Mouse (Mus musculus) lung, postnatal 0 days (tissue): Measurements from ENCODE around the gene Tnfrsf19.
A peak's percentile ranks its signal among the peaks of the same experiment; 100 is the strongest.

Experiments used
- CTCF ChIP-seq: IDR thresholded peaks from 2 replicates; pipeline ENCODE4 v1.5.1; 2016; ENCODE audit warnings: antibody characterized with exemption, mild to moderate bottlenecking
- EP300 ChIP-seq: IDR thresholded peaks from 2 replicates; pipeline ENCODE4 v1.6.1; 2016; ENCODE audit warnings: antibody characterized with exemption, mild to moderate bottlenecking, control low read depth

GRCm38 (mm10) chr14:60993506-60993905, 52.8 kb downstream of the Tnfrsf19 start:
- TF ChIP-seq CTCF, result no peak
- peak; percentile 44; the same call in 1 of the 2 replicates for TF ChIP-seq EP300
